Mouse (Mus musculus) layer of hippocampus, postnatal 10 days (tissue): ENCODE results near the gene Tcf7l2. TPM values are rescaled to one million over a fixed set of nuclear protein-coding genes. Genes with fewer than 3 reads are reported as not detected.

Experiments used
- DNase-seq, 2 experiments: peaks; one replicate each; pipeline ENCODE4 v3.0.0; 2021; ENCODE audit warnings: low spot score in 2 of 2
- total RNA-seq, 2 experiments: library from RNA; stranded (reverse); gene quantifications; 2 replicates each; pipeline ENCODE4 v1.2.3; 2021

The Tcf7l2 gene
- total RNA-seq, 2 experiments from 2014 or later = 14.2 to 26.1 TPM

DNA sequence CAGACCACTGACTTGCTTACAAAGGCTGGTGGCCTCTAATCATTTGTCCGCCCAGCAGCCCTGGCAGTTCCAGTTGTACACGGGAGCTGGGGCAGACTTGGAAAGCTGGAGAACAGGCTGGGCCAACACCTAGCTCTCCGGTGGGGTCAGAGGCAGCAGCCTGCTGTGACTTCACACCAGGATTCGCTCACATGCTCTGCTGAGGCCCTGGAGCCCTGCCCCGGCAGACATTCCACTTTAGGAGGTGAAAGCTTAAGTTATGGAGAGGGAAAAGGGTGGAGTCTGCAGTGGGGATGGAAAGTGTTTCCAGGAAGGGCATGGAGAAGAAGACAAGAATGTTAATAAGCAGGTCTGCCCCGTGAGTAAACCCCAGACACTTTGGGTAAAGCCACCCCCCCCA is 19.2 kb upstream of the Tcf7l2 start:
- DNase-seq = no peak

- DNase-seq = no peak
Observed at GRCm38 (mm10) chr19:55729376-55729775, 12.2 kb upstream of the Tcf7l2 start.

DNA sequence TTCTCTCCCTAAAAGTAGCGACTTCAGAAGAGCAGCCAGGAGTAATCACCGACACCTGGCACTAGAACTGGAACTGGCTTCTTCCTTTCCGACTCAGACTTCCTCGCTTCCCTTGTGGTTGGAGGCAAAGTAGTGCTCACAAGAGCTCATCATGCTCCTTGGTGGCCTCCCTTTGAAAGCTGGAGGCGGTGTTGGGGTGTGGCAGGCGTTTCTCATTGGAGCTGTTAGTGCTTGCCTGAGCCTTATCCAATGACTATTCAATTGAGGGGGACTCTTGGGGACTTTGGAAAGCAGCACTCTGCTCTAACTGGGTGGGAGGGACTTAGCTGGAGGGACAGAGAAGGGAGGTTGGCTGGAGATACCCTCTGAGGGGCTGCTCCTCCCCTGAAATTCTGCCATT is 9.1 kb upstream of the Tcf7l2 start:
- no peak for DNase-seq

GRCm38 (mm10) chr19:55732994-55733393 is 8.6 kb upstream of the Tcf7l2 start:
- no peak for DNase-seq

DNA sequence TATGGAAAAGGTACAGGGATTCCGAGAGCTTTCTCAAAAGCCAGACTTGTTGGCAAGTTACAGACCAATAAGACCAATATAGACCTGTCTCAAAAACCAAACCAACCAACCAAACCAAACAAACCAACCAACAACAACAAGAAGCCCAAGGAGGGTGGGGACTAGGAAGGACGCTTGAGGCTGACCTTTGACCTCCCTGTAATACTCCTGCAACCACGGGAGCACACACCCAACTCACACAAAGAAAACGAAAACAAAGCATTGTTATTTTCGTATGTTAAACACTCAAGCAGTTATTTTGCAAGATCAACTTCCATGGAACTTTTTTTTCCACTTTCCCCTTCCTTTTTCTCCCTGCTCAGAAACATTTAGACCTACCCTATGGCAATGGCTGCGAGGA is 5.6 kb upstream of the Tcf7l2 start:
- no peak for DNase-seq

DNA sequence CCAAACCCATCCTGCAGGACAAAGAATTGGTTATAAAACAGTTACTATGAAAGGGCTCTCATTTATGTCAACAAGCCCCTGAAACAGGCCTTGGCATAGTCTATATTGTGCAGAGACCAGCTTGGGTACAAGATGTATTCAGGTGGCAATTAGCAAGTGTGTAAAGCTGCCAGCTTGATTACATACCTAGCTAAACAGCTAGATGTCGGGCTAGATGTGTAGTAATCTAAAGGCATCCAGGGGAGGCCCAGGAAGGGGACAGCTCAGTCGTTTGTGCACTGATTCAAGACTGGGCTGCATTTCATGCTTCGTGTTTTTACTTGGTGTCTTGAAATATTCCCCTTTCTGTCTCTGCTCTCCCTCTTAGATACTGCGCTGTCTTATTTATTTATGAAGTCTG is 1.9 kb upstream of the Tcf7l2 start:
- DNase-seq = no peak

- no peak for DNase-seq
Observed at GRCm38 (mm10) chr19:55740753-55741438, 724 bp upstream of the Tcf7l2 start.

DNA sequence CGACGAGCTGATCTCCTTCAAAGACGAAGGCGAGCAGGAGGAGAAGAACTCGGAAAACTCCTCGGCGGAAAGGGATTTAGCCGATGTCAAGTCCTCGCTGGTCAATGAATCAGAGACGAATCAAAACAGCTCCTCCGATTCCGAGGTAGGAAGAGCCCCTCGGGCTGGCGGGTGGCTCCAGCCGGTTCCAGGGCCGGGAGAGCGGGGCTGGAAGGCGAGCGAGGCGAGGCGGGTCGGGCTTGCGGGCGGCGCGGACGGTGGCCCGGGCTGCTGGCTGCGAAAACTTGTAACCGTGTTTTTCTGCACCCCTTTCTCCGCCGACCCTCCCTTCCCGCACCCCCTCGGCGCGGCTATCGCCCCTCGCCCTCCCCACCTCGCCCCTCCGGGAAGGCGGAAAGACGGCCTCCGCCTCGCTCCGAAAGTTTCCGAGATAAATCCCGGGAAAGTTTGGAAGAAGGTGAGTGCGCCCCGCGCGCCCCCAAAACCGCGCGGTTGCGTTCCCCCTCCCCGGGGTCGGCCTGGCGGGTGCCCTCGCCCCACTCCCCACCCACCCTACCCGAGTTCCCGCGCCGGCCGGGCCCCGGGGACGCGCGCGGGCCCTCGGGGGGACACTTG is 873 bp downstream of the Tcf7l2 start:
- DNase-seq = peak; percentile 23 to 42

DNA sequence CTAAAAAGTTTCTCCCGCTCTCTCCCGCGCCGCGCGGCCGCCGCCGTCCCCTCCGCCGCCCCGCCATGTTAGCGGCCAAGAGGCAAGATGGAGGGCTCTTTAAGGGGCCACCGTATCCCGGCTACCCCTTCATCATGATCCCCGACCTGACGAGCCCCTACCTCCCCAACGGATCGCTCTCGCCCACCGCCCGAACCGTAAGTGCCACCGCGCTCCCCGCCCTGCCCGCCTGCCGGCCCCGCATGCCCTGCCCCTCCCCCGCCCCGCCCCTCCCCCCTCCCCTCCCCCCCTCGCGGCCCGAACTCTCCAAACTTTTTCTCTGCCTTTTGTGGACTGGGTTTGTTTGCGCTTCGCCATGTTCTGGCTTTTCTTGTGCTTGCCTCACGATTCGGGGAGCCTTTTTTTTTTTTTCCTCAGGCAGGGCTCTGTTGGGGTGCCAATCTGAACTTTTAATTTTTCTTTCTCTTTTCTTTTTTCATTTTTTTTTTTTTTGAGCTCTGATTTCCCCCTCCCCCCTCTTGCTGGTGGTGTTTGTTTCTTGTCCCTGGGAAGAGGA is 1.5 kb downstream of the Tcf7l2 start:
- DNase-seq = peak; percentile 23 to 51

- DNase-seq = peak; percentile 65 to 76
Observed at GRCm38 (mm10) chr19:55743557-55744441, 2.2 kb downstream of the Tcf7l2 start.

GRCm38 (mm10) chr19:55744576-55745191 is 3.1 kb downstream of the Tcf7l2 start:
- DNase-seq = no peak

DNA sequence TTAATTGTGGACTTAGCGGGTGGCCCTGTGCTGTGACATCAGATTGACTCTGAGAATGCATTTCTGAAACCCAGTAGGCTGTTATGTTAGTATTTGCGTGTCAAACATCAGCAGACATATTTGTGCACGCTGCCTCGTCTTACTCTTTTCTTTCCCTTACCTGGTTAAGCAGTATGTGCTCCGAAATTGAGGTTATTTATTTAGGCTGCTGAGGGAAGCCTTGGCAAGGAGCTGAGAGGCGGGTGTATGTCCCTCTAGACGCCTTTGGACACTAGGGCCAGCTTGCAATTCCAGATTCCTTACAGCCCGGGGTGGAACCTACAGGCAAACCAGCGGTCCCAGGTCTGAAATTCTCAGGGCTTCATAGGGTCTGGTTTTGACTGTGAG is 3.6 kb downstream of the Tcf7l2 start:
- no peak for DNase-seq

GRCm38 (mm10) chr19:55746241-55746640 is 4.6 kb downstream of the Tcf7l2 start:
- DNase-seq = no peak

GRCm38 (mm10) chr19:55747237-55747925 is 5.8 kb downstream of the Tcf7l2 start:
- no peak for DNase-seq

- no peak for DNase-seq
Observed at GRCm38 (mm10) chr19:55747926-55748291, 6.3 kb downstream of the Tcf7l2 start.

DNA sequence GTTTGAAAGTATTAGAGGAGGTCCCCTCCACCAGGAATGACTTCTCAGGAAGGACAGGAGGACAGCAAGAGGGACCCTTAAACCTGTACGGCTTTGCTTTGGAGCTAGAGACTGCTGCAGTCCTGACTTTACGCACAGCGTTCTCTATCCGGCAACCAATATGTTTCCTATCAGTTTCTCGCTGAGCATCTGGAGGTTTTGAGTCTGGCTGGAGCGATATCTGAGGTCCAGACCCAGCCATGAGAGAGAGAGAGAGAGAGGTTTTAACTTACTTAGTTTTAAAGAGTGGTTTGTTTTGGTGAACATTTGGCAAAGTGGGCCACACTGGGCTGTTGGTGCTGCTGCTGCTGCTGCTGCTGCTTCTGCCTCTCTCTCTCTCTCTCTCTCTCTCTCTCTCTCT is 7.2 kb downstream of the Tcf7l2 start:
- no peak for DNase-seq

DNA sequence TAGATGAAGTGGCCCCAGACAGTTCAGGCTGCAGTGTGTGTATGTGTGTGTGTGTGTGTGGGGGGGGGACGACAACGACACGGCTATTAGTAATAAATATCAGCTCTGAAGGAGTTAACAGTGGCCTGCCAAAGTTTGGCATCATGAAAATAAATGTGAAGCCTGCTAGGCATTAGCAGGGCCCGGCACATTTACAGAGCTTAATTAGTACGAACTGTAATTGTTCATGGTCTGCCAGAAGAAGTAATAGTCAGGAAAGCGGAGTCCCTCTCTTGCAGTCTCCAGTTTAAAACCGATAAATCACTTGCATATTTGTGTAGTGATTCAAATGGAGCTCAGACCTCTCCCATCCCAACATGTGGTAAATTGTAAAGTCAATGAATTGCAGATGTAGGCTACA is 7.9 kb downstream of the Tcf7l2 start:
- DNase-seq = no peak

DNA sequence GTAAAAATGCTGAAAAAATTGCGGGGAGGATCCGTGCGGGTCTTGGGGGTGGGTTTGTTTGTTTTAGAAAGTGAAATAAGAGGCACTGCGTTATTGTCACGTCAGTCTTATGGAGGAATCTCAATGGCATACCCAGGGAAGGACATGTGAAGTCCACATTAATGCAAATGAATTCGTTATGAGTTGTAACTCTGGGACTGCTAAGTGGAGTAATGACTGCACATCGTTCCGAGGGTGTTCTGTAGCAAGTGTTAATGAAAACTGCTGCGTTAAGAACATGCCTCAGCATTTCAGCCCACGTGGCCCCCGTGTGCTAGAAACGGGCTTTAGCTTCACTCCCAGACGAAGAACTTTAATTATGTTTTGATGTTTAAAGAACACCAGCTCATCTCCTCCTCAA is 8.4 kb downstream of the Tcf7l2 start:
- no peak for DNase-seq

GRCm38 (mm10) chr19:55750465-55750864 is 8.8 kb downstream of the Tcf7l2 start:
- DNase-seq = no peak

DNA sequence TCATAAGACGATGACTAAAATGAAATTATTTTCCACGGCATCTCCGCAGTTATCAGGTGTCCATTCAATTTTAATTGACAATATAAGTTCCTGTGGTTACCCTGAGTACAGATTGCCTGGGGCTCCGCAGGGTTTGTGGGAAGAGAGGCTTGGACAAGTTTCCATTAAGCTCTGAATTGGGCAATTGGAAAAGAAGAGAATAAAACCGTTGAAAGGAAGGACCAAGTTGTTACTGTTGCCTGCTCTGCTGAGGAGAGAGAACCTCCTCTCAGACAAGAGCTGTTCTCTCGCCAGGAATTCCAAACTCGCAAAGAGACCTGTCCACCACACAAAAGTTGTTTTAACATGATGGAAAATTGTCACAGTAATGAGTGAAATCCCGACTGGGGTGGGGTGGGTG is 11.2 kb downstream of the Tcf7l2 start:
- no peak for DNase-seq

DNA sequence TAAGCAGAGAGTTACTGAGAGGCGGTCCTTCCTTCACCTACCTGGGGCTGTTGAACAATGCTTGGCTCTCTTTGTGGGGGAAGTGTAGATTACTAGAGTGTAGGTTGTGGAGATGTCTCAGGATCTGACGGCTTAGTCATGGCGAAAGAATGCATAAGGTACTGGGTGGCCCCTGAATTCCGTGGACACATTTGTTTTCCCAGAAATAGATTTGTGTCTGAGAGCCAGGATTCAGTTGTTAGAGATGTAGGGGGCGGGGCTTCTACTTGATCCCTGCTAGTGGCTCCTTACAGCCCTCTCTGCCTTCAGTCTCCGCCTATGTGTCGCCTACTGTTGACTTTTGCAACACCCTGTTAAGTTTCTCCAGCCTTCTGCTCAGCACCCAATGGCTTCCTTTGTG is 12.7 kb downstream of the Tcf7l2 start:
- no peak for DNase-seq
